Mouse (Mus musculus): ENCODE results near the gene Cul3. TPM values are rescaled to one million over a fixed set of nuclear protein-coding genes. Genes with fewer than 3 reads are reported as not detected.
"Not testable (repeated sequence)": the region's sequence is repeated elsewhere in the genome, so short reads cannot be mapped to it uniquely, and the experiment has no call there.

Cul3 gene
- polyA plus RNA-seq, 1 experiment = 1.4 TPM

GRCm38 (mm10) chr1:80362946-80363345 is 22.7 kb upstream of the Cul3 start:
- H3K4me3 ChIP-seq (replicated peaks) = no peak overlapping the region
- TF ChIP-seq GATA1 (IDR thresholded peaks at IDR 0.05; ENCODE audit: low read length) = no peak
- no peak for TF ChIP-seq TAL1 (IDR thresholded peaks at IDR 0.05; ENCODE audit: low read length)
- H3K4me1 ChIP-seq (ENCODE audit: control insufficient read depth) = no peaks in the 10 kb centered on the region
- no peaks in the 10 kb centered on the region for H3K36me3 ChIP-seq (ENCODE audit: control insufficient read depth)
- H3K27me3 ChIP-seq (ENCODE audit: control insufficient read depth) = no peaks in the 10 kb centered on the region
- H3K9me3 ChIP-seq (ENCODE audit: control insufficient read depth, low read length) = no peaks in the 10 kb centered on the region

- H3K9me3 ChIP-seq (ENCODE audit: control insufficient read depth, low read length) = no peaks in the 10 kb centered on the region
- H3K4me1 ChIP-seq (ENCODE audit: control insufficient read depth) = no peaks in the 10 kb centered on the region
- no peaks in the 10 kb centered on the region for H3K36me3 ChIP-seq (ENCODE audit: control insufficient read depth)
- no peak overlapping the region for H3K4me3 ChIP-seq (replicated peaks)
- TF ChIP-seq TAL1 (IDR thresholded peaks at IDR 0.05; ENCODE audit: low read length) (no peak), GATA1 (IDR thresholded peaks at IDR 0.05; ENCODE audit: low read length) (no peak)
- no peaks in the 10 kb centered on the region for H3K27me3 ChIP-seq (ENCODE audit: control insufficient read depth)
These were observed 22.1 kb upstream of the Cul3 start for GRCm38 (mm10) chr1:80362400-80362799.

- not testable (repeated sequence) for H3K9me3 ChIP-seq (ENCODE audit: control insufficient read depth, low read length); H3K27me3 ChIP-seq (ENCODE audit: control insufficient read depth); H3K4me1 ChIP-seq (ENCODE audit: control insufficient read depth); H3K4me3 ChIP-seq (replicated peaks); H3K36me3 ChIP-seq (ENCODE audit: control insufficient read depth)
These were observed 21.5 kb upstream of the Cul3 start for GRCm38 (mm10) chr1:80361771-80362170.

- TF ChIP-seq TAL1 (IDR thresholded peaks at IDR 0.05; ENCODE audit: low read length) (no peak), GATA1 (IDR thresholded peaks at IDR 0.05; ENCODE audit: low read length) (no peak)
- Histone ChIP-seq H3K4me3 (replicated peaks) (no peak overlapping the region), H3K4me1 (ENCODE audit: control insufficient read depth) (no peaks in the 10 kb centered on the region), H3K27me3 (ENCODE audit: control insufficient read depth) (no peaks in the 10 kb centered on the region), H3K9me3 (ENCODE audit: control insufficient read depth, low read length) (no peaks in the 10 kb centered on the region), H3K36me3 (ENCODE audit: control insufficient read depth) (no peaks in the 10 kb centered on the region)
These were observed 19.8 kb upstream of the Cul3 start for GRCm38 (mm10) chr1:80360038-80360608.

GRCm38 (mm10) chr1:80340061-80340435 is 232 bp downstream of the Cul3 start:
- peaks cover 11% of the 10 kb centered on the region for H3K36me3 ChIP-seq (ENCODE audit: control insufficient read depth)
- peak overlapping the region; percentile 68 for H3K4me3 ChIP-seq (replicated peaks)
- no peak for TF ChIP-seq TAL1 (IDR thresholded peaks at IDR 0.05; ENCODE audit: low read length)
- no peak for TF ChIP-seq GATA1 (IDR thresholded peaks at IDR 0.05; ENCODE audit: low read length)
- H3K4me1 ChIP-seq (ENCODE audit: control insufficient read depth) = peaks cover 35% of the 10 kb centered on the region
- H3K9me3 ChIP-seq (ENCODE audit: control insufficient read depth, low read length) = no peaks in the 10 kb centered on the region
- H3K27me3 ChIP-seq (ENCODE audit: control insufficient read depth) = 0 out of 2 replicates have a peak, but pooled peaks cover 2% of the 10 kb centered on the region

GRCm38 (mm10) chr1:80339425-80340021 is 757 bp downstream of the Cul3 start:
- TF ChIP-seq GATA1 (IDR thresholded peaks at IDR 0.05; ENCODE audit: low read length) = peak; percentile 86
- no peak for TF ChIP-seq TAL1 (IDR thresholded peaks at IDR 0.05; ENCODE audit: low read length)
- no peaks in the 10 kb centered on the region for H3K9me3 ChIP-seq (ENCODE audit: control insufficient read depth, low read length)
- peak overlapping the region; percentile 68 for H3K4me3 ChIP-seq (replicated peaks)
- 0 out of 2 replicates have a peak, but pooled peaks cover 2% of the 10 kb centered on the region for H3K27me3 ChIP-seq (ENCODE audit: control insufficient read depth)
- peaks cover 35% of the 10 kb centered on the region for H3K4me1 ChIP-seq (ENCODE audit: control insufficient read depth)
- H3K36me3 ChIP-seq (ENCODE audit: control insufficient read depth) = peaks cover 11% of the 10 kb centered on the region

GRCm38 (mm10) chr1:80338398-80338797 is 1.9 kb downstream of the Cul3 start:
- Histone ChIP-seq H3K27me3 (ENCODE audit: control insufficient read depth) (0 out of 2 replicates have a peak, but pooled peaks cover 2% of the 10 kb centered on the region), H3K9me3 (ENCODE audit: control insufficient read depth, low read length) (no peaks in the 10 kb centered on the region), H3K4me1 (ENCODE audit: control insufficient read depth) (peaks cover 37% of the 10 kb centered on the region), H3K4me3 (replicated peaks) (peak overlapping the region; percentile 68), H3K36me3 (ENCODE audit: control insufficient read depth) (peaks cover 11% of the 10 kb centered on the region)
- TF ChIP-seq TAL1 (IDR thresholded peaks at IDR 0.05; ENCODE audit: low read length) (no peak), GATA1 (IDR thresholded peaks at IDR 0.05; ENCODE audit: low read length) (no peak)

GRCm38 (mm10) chr1:80335726-80336368 is 4.4 kb downstream of the Cul3 start:
- TF ChIP-seq GATA1 (IDR thresholded peaks at IDR 0.05; ENCODE audit: low read length) (no peak), TAL1 (IDR thresholded peaks at IDR 0.05; ENCODE audit: low read length) (no peak)
- Histone ChIP-seq H3K4me3 (replicated peaks) (no peak overlapping the region), H3K9me3 (ENCODE audit: control insufficient read depth, low read length) (no peaks in the 10 kb centered on the region), H3K27me3 (ENCODE audit: control insufficient read depth) (no peaks in the 10 kb centered on the region), H3K4me1 (ENCODE audit: control insufficient read depth) (peaks cover 36% of the 10 kb centered on the region), H3K36me3 (ENCODE audit: control insufficient read depth) (peaks cover 11% of the 10 kb centered on the region)

GRCm38 (mm10) chr1:80335118-80335517 is 5.2 kb downstream of the Cul3 start:
- Histone ChIP-seq H3K4me1 (ENCODE audit: control insufficient read depth) (peaks cover 42% of the 10 kb centered on the region), H3K36me3 (ENCODE audit: control insufficient read depth) (peaks cover 11% of the 10 kb centered on the region), H3K27me3 (ENCODE audit: control insufficient read depth) (no peaks in the 10 kb centered on the region), H3K9me3 (ENCODE audit: control insufficient read depth, low read length) (no peaks in the 10 kb centered on the region), H3K4me3 (replicated peaks) (no peak overlapping the region)
- TF ChIP-seq GATA1 (IDR thresholded peaks at IDR 0.05; ENCODE audit: low read length) (no peak), TAL1 (IDR thresholded peaks at IDR 0.05; ENCODE audit: low read length) (no peak)
